Mouse (Mus musculus) E14TG2a.4 (cell line): ENCODE measurements at regions not wholly inside any gene's neighbourhood (a gene's known extent, or its start where the extent isn't known, plus 50 kb on each side); places are given as distances from the start of the nearest gene placed in this dataset.

Experiments
- CTCF ChIP-seq: conservative IDR thresholded peaks from 2 replicates; pipeline ENCODE4 v1.5.1; 2014; ENCODE audit warnings: low read length
- NANOG ChIP-seq: IDR thresholded peaks from 2 replicates; pipeline ENCODE4 v1.6.1; 2014; ENCODE audit warnings: borderline replicate concordance, low read length, mixed read lengths

- TF ChIP-seq NANOG (peak; percentile 71), CTCF (no peak)
Observed at GRCm38 (mm10) chr4:143053029-143053428, 159.8 kb downstream of the Prdm2 start.
